Mouse (Mus musculus) thymus, postnatal 25 days (tissue): ENCODE data around the gene Prdm12.

ENCODE experiments used
- DNase-seq: peaks from one replicate; pipeline ENCODE4 v3.0.0; 2022

The Prdm12 gene

DNA sequence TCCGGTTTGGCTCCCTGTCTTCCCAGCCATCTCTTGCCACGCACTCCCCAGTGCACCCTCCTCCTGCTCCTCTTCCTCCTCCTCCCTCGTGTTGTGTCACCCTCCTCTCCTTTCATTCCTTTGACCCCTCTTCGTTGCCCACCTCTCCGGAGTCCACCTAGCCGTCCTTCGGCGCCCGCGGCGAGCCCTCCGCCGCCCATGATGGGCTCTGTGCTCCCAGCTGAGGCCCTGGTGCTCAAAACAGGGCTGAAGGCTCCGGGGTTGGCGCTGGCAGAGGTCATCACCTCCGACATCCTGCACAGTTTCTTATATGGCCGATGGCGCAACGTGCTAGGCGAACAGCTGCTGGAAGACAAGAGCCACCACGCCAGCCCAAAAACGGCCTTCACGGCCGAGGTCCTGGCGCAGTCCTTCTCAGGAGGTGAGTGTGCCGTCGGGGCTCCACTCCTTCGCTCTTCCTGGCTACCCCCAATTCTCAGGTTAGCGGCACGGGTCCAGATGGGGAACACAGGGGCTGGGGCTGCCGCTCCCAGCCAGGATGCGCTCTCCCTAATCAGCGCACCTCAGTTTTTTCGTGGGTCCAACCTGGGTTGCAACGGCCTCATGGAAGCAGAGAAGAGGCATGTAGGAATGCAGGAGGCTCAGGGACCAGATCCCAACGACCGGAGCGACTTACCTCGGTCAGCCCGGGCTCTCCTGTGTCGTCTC is at the start of gene Prdm12:
TSS of gene Prdm12 (plus strand) at position 137 of the 708 bp plus-strand sequence.
- DNase-seq: no peak

DNA sequence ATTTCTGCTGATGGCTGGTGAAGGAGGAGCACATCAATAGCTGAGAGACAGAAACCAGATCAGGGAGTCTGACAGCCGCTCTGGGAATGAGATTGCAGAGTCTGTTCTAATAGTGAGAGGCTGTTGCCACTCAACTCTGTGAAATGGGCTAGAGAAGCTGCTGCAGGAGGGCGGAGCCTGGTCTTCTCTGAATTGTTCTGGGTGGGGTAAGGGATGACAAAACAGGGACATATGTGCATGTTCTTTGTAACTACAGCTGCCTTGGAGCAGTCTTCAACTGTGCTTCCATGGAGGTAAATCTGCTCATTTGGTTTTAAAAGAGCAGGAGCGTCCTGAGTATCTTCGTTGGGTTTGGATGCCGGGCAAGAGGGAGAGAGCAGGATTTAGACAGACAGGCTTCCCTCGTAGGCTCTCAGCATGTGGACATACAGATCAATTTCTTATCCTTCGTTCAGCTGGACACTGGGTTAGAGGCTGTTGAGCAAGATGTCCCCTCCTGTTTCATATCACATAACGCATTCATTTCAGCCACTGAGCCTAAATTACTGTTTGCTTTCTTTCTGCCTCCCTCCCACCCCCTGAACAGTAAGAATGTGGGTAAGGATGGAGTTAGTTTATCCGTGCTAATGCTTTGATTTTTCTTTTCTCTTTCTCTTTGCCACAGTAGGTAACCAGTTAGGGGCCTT is 47.9 kb upstream of the Prdm12 start:
- no peak for DNase-seq

DNA sequence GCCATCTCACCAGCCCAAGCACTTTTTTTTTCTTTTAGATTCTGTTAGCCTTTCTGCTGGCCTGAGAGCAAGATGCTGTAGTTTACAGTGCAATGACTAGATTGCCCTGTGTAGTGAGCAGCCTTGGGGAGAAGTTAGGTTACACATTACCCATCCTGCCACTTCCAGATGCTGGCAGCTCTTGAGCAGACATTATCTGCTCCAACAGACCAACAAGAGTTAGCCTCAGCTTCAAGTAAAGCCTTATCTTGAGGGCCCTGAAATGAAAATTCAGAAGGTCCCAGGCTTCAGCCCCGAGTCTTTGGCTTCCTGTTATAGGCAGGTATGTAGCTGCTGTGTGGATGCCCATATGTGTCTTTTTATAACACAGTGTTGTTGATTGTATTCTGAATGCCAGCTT is 32.3 kb upstream of the Prdm12 start:
- no peak for DNase-seq

DNA sequence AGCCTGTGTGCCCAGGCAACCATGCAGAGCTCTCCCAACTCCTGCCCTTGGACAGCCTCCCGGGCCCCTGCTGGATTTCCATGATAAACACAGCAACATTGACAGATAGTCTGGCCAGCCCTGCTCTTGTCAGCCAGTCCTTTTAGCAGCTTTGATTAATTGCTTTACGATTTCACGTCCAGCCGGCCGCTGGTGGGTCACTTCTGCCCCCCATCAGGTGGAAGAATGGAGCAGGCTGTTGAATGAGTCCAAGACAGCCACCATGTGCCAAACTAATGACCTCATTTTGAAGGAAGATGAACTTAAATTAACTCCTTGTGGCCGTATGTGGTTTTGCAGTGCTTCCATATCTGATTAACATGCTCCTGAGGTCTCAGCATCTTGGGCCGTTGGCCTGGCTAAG is 30.0 kb upstream of the Prdm12 start:
- no peak for DNase-seq

DNA sequence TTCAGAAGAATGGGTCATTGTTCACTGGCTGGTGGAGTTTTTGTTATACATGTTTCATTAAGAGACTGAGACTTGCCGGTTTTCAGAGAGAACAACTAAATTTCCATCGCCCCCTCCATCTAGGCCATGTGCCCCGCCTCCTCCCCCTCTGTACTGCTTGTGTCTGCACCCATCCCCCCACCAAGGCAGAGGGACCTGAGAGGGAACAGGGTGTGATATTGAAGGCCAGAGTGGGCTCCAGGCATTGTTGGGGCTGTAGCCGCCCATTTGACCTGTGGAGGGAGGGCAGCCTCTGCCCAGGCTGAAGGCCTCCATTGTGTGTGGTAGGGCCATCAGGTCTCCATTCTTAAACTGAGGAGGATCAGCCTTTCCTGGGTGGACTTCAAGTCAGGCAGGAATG is 28.9 kb upstream of the Prdm12 start:
- no peak for DNase-seq

DNA sequence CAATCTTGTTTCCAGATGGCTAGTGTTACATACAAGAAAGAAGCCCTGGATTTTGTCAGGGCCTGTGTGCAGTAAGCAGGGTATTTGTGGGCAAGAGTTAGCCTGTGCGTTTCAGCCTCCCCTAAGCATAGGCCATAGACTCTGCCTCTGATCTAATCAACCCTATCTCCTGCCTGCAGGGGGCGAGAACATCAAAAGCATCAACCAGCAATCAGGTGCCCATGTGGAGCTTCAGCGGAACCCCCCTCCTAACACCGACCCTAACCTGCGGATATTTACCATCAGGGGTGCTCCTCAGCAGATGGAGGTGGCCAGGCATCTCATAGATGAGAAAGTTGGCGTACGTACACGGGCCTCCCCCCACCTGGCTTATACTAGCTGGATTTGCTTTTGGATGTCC is 28.4 kb upstream of the Prdm12 start:
- DNase-seq: no peak

DNA sequence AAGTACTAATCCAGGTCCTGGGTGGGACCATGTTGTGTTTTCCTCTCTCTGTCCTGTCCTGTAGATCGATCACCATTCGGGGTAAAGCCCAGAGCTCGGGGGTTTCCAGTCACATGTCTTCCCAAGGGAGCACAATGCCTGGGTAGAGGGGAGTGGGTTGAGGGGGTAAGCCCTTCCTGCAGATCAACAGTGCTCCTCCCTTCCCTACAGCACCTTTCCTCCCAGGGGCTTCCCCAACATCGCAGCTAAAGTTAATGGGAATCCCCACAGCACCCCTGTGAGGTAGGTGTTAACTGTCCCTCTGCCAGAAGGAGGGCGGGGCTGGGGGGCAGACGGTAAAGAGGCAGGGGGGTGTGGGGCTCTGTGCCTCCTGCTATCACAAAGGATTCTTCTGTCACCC is 27.2 kb upstream of the Prdm12 start:
- DNase-seq: no peak

DNA sequence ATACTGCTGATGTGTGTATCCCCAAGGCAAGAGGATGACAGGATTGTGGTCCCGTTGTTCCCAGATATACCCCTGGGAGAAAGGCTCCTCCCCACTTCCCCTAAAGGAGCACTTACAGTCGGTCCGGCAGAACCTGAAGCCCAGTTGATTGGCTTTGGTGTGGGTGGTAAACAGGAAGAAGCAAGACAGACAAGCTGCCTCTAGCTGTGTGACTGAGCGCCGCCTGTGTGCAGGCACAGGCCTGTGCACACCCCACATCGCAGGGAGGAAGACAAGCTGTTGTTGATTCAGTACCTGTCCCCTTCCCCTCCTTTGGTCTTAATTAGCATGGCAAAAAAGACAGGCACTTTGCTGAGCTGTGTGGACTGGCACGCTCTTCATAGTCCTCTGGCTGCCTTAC is 26.1 kb upstream of the Prdm12 start:
- DNase-seq: no peak

DNA sequence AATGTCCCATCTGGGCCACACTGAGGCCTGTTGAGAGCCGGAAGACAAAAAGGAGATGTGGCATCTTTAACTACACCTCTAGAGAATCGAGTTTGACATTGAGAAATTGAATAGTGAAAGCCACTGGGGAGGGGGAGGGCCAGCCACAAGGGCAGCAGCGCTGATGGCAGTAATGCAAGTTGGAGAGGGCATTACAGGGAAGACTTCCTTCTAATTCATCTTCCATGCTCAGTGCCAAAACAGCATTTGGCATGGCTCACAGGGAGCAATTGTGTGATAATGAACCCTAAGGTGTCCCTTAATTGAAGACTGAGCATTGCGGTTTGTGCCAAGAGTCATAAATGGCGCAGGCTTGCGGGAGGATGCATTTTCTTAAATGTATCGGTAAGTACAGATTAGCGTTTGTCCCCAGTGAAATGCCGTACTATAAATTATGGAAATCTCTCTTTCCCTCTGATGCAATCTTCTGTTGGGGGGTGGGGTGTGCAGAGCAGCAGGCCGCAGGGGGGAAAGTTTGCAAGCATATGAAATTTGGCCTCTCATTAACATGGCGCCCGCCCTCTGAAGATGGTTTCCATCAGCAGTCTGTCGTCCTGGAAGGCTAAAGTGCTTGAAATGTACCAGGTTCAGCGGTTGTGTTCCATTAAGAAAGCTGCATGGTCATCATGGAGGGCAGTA is 21.2 kb upstream of the Prdm12 start:
- DNase-seq: no peak

DNA sequence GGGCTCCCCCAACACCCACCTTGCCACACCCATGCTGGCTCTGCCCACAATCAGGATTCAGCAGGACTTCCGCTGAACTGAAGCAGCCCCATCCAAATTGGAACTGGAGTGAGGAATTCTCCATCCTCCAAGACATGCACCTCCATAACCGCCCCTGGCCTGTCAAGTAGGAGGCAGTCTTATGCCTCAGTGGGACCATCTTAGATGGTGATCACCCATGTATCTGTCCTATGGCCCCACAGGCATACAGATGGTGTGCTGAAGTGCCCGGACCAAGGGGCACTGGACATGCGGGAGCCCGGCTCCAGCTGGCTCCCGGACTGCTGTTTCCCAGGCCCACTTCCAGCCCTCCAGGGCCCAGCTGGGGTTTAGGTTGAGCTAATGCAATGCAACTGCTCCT is 20.6 kb upstream of the Prdm12 start:
- no peak for DNase-seq

DNA sequence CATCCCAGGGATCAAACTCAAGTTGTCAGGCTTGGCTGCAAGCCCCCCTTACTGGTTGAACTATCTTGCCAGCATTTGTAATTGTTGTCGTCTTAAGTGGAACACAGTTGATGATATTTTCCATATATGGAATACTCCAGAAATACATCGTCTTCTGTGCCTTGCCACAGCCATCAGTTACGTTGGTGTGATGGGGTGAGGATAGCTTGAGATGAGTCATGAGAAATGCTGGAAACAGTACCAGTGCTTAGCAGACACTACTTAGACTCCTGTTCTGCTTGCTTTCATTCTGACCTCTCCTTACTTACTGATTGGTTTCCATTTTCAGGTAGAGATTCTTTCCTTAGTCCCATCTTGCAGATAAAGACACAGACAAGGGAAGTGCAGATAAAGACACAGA is 6.3 kb upstream of the Prdm12 start:
- no peak for DNase-seq

DNA sequence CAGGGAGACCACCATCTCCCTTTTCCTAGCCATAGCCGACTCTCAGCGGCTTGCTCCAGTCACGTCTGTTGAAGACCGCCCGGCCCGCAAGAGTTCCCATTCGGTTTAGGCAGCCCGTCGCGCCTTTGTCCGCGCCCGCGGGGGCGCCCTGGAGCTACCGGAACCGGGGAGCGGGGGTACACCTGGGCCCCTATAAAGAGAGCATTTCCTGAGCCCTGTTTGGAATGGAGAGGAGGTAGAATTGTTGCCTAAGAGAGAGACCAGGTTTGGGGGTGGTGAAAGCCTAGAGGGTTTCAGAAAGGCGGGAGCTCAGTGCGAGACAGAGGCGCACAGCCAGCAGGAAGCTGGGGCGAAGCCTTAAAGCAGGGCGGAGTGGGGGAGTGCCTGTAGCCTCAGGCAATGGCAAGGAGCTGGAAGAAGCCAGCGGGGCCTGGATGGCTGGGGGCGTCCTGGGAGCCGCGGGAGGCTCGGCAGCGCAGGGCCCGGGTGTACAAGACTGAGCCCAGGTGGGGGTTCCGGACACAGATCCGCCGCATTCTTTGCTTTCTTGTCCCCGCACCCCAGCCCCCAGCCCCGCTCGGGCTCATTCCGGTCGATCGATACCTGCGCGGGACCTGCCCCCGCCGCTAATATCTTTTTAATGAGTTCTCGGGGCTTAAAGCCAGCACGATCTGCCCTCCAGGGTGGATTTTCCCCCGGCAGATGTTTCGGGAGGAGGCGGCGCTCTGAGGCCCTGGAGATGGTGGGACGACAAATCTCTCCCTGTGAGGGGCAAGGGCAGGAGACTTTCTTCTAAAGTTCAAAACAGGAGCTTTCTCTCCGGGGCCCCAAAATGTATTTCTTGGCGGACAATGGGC is 4.3 kb upstream of the Prdm12 start:
- DNase-seq: no peak

DNA sequence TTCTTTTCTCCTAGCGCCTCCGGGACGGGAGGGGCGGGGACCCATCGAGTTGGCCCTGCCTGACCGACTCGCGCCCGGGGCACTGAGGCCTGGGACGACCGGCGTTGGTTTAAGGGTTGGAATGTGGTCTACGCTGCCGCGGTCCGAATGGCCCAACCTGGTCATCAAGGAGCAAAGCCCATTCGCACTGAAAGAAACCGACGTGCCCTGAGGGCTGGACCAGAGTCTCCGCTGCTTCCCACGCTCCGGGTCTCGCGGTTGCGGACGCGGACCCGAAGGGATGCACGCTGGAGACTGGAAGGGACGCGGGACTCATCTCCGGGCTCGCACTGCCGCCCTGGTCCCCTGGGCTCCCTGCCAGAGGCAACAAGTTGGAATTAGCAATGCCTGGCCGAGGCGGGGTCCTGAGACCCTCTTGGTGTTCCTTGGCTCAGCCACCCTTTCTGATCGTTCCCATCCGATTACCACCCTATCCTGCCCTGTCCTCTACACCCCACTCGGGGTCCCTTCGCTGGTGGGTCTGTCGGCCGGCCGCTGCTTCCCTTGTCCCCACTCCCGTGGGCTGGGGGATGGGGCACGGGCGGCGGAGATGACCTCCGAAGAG is 3.6 kb upstream of the Prdm12 start:
- DNase-seq: no peak

DNA sequence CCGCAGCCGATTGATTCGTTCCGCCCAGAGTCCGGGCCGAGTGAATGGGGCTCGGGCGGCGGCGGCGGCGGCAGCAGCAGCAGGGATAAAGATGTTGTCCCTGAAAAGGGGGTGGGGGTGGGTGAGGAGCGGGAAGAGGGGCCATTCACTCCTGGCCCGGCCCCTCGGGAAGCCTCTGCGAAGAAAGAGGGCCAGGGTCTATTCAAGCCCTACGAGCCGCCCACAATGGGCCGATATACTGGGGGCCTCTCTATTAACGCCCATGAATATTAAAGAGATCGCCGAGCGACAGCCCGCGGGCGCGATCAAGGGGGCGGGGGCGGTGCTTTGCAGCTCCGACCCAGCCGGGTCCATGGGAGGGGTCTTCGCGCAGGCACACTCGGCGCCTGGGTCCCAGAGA is 3.1 kb upstream of the Prdm12 start:
- DNase-seq: no peak

DNA sequence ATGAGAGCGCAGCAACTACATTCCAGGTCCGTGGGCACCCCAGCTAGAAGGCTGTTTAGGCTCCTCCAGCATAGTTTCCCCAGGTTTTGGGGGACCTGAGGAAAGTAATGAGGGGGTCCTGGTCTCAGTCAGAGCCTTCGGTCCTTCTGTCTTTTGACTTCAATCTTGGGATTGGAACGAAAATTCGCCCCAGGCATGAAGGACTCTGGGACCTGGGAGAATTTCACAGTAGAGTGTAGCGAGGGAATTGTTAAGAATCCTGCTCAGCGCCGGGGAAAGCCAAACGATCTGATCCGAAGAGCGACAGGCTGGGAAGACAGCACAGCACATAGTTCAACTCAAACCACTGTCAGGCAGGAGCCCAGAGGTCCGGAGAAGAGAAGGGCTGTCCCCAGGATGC is 2.5 kb upstream of the Prdm12 start:
- no peak for DNase-seq

DNA sequence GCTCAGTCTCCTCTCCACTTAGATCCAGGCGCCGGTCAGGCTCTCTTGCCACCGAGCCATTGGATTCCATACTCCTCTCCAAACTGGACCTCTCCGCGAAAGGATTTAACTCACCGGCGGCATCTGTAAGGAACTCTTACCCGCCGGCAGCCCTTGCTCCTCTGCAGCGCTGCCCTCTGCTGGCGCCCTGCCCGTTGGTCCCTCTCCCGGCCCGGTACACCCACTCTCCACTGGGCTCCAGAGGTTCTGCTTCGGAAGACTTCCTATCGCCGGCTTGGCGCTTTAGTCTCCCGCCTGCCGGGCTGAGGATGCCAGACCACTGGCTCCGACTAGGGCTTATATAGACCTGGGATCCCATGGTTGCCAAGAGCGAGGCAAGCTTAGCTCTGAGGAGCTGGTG is 2.0 kb upstream of the Prdm12 start:
- peak; percentile 29 for DNase-seq

DNA sequence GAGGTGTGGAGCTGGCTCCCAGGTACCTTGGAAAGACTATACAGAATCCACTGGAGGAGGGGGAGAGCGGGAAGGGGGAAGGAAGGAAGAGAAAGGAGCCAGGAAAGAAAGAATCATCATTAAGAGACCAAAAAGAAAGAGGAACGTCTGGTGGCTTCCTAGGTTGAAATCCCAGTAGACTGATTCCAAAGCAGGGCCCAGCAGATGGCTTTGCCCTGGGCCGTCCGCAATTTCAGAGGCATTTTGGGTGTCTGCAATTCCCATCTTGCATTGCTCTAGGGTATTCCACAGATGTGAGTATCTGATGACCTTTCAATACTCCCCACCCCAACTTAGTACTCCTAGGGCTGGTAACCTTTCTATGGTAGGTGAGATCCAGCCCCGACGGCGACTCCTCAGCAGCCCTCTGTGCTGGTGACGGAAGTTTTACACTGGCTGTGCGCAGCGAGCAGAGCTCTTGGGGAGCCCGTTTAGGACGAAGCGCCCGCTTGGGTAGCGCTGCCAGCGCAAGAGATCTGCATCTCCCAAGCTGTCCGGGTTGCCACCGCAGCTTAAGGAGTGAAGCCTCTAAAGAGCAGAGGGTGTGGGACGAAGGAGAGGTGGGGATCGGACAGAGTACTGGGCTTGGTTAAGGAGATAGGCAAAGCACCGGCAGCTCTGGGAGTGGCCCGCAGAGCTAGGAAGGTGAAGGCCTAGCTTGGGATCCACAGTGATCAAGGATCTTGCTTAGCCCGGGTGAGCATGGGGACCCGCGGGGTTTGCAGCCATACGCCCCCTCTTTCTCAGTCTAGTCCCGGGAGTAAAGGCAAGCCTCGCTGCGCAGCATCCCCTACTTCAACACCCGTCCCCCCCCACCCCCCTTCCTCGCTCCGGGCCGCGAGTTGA is 1.0 kb upstream of the Prdm12 start:
- DNase-seq: no peak

DNA sequence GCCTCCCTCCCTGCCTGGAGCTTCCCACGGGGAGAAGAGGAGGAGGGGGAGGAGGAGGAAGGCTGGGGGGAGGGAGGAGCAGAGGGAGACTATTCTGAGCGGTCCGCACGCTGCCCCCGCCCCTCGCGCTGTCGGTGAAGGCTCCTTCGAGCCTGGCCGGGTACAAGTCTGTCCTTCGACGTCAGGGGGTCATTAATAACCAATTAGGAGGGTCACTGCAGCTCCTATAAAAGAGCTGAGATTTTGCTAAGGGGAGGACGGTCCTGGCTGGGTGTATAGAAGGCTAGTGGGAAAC is 424 bp upstream of the Prdm12 start:
- no peak for DNase-seq

DNA sequence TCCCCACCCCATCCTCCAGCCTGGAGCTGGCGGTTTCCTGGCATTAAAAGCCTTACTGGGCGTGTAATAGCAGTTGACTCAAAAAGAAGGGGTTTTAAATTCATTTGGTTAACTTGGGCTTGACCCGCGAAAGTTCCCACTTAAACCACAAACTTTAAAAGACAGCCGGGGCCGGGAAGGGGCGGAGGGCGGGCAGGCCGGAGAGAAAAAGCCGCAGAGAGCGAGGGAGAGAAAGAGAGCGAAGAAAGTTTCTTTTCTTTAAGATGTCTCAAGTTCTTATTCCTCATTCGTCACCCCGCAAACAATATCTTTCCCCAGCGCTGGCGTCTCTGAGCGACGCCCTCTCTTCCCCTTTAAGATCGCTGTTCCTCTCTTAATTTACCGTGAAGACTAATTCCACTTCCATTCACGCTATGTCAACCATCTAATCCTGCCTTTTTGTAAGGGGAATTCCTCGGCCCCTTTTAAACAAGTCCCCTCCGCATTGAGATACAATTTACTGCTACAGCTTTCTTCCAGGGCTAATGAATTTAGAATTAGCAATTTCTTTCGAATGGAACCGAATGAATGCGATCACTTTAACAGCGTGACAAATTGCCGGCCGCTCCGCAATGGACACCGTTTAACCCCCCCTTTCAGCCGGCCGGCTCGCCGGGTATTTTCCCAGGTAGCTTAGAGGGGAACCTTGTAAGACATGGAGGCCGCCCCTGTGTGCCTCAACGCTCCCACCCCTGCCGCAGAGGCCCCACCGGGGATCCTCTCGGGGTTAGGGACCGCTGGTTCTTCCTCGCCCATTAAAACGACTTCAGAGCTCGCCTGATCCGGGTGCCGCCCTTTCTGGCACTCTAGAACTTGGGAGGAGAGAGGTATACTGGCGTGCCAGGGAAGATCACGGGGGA is 1.0 kb downstream of the Prdm12 start:
- DNase-seq: no peak

DNA sequence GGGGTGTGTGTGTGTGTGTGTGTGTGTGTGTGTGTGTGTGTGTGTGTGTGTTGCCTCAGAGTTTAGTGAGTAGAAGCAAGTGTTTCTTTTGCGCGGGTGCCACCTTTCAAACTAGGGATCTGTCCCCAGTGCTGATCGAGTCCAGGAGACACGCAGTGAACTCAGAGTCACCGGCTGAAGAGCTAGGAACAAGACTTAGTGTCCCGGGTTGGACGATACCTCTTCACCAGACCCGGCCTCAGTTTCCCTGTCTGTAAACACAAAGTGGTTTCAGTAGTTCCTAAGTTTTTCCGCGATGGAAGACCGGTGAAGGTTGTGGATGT is 1.6 kb downstream of the Prdm12 start:
- no peak for DNase-seq

DNA sequence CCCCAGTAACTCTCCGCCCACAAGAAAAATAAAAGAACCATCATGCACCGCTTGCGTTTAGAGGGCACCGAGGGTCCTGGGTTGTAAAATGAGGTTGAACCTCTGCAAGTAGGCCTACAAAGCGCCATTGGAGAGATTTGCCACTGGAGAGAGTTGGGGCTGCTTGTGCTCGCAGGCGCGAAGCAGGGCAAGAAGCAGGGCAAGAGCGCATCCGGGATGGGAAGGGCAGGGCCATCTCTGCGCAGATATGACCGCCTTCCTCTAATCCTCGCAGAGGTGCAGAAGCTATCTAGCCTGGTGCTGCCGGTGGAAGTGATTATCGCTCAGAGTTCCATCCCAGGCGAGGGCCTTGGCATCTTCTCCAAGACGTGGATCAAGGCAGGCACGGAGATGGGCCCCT is 2.1 kb downstream of the Prdm12 start:
- no peak for DNase-seq
